Mouse (Mus musculus): ENCODE measurements around the gene Dip2c.

DNA sequence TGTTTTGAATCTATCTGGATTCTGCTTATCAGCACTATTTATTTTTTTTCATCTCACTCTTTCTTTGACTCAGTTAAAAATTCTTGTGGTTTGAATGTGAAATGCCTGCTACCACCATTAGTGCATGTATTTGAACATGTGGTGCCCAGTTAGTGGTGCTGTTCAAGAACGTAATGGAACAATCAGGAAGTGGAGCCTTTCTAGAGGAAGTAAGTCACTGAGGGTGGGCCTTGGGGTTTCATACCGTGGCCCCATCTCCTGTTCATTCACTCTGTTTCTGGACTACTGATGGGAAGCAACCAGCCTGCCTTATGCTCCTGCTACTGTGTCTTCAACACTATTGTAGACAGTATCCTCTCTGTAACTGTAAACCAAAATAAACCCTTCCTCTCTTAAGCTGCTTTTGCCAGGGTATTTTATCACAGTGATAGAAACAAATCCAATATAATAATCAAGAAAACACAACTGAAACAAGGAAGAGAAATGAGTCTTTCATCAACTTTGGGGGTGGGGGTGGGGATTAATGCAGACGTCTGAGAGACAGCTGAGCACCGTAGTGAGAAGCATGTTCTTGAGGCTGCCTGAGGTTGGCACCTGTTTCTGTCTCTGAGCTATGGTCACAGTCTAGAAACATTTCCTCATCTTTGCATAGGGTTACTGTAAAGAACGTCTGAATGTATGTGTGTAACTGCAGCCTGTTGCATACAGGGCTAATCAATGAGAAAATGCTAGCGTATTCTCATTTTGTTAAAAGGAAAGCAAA lies 323.2 kb downstream of the Dip2c start:
- TF ChIP-seq CTCF (IDR thresholded peaks at IDR 0.05; ENCODE audit: insufficient read depth, low read length), result no peak
- no peak for TF ChIP-seq POLR2A (IDR thresholded peaks at IDR 0.05; ENCODE audit: borderline replicate concordance, extremely low read depth, low read depth, low read length)
